8 mouse cellular contexts compared by ENCODE assay signal in the genomic region with DNA sequence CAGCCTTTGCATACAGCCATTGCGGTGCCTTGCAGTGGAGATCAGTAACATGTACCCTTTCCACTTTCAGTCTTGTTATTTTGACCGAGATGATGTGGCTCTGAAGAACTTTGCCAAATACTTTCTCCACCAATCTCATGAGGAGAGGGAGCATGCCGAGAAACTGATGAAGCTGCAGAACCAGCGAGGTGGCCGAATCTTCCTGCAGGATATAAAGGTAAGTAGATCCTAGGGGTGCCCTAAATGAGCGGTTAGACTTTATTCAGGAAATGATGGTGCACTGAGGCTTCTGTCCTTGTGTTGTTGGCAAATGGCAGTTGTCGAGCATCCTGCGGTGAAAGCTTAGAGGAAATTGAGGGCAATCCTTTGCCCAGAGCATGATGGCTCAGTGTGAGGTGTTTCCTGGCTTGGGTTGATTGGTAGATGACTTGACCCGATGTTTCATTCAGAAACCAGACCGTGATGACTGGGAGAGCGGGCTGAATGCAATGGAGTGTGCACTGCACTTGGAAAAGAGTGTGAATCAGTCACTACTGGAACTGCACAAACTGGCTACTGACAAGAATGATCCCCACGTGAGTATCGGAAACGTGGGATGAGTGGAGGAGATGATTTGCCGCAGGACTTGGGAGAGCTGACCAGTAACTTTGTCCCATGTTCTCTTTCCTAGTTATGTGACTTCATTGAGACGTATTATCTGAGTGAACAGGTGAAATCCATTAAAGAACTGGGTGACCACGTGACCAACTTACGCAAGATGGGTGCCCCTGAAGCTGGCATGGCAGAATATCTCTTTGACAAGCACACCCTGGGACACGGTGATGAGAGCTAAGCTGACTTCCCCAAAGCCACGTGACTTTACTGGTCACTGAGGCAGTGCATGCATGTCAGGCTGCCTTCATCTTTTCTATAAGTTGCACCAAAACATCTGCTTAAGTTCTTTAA. TPM values are rescaled to one million over a fixed set of nuclear protein-coding genes. Genes with fewer than 3 reads are reported as not detected.
DNase-seq lines count a peak whose midpoint lies in the region; ATAC-seq and TF ChIP-seq lines count a peak whose summit lies in the region.

No protein-coding gene starts in this region.

- H3K27ac ChIP-seq in layer of hippocampus, adult 2 months = peak overlapping the region; percentile 94
- no peak overlapping the region for H3K27ac ChIP-seq in embryonic facial prominence, embryonic 10.5 days (replicated peaks)
- H3K27ac ChIP-seq in neural tube, embryonic 12.5 days = no peak overlapping the region

- peak overlapping the region; percentile 87 for H3K4me2 ChIP-seq in neural tube, embryonic 12.5 days (replicated peaks)

- peaks cover 40% of the 10 kb centered on the region for H3K4me1 ChIP-seq in embryonic facial prominence, embryonic 10.5 days
- peaks cover 20% of the 10 kb centered on the region for H3K4me1 ChIP-seq in neural tube, embryonic 12.5 days

- H3K27me3 ChIP-seq in embryonic facial prominence, embryonic 10.5 days (replicated peaks; ENCODE audit: low read depth, poor library complexity, severe bottlenecking) = no peaks in the 10 kb centered on the region
- H3K27me3 ChIP-seq in neural tube, embryonic 12.5 days (replicated peaks) = no peaks in the 10 kb centered on the region

- intact Hi-C loops in left cerebral cortex, postnatal 14 days (cut with DNase I) = no loop called here

- TF ChIP-seq CTCF in layer of hippocampus, adult 2 months (conservative IDR thresholded peaks at IDR 0.05) = no peak

- peaks cover 32% of the 10 kb centered on the region for H3K36me3 ChIP-seq in embryonic facial prominence, embryonic 10.5 days (replicated peaks)
- H3K36me3 ChIP-seq in neural tube, embryonic 12.5 days = peaks cover 21% of the 10 kb centered on the region

- WGBS in embryonic facial prominence, embryonic 10.5 days = 92% methylated on average over 20 of the region's 20 CpGs
- WGBS in neural tube, embryonic 12.5 days = 92% methylated on average over 20 of the region's 20 CpGs

- H3K9ac ChIP-seq in neural tube, embryonic 12.5 days = peak overlapping the region; percentile 84; the same call in 1 of the 2 replicates

- peak overlapping the region; percentile 79 for H3K4me3 ChIP-seq in layer of hippocampus, adult 2 months
- peak overlapping the region; percentile 89 for H3K4me3 ChIP-seq in embryonic facial prominence, embryonic 10.5 days
- H3K4me3 ChIP-seq in neural tube, embryonic 12.5 days = 0 out of 2 replicates have a peak overlapping the region, but pooled peaks have one; percentile 85

- ATAC-seq in neural tube, embryonic 12.5 days (ENCODE audit: low FRiP score, low read depth) = no peak

- no peaks in the 10 kb centered on the region for H3K9me3 ChIP-seq in embryonic facial prominence, embryonic 10.5 days
- H3K9me3 ChIP-seq in neural tube, embryonic 12.5 days = no peaks in the 10 kb centered on the region

- no peak for DNase-seq in layer of hippocampus, adult 2 months (ENCODE audit: low spot score in 2 of 2)
- no peak for DNase-seq in layer of hippocampus, adult 9-11 months
- DNase-seq in embryonic facial prominence, embryonic 10.5 days (ENCODE audit: low spot score) = no peak
- peak; percentile 76 for DNase-seq in induced T-regulatory cell, adult 2 months (ENCODE audit: low read depth)
- DNase-seq in right cerebral cortex, adult 18-20 months = no peak
- DNase-seq in left cerebral cortex, postnatal 14 days (ENCODE audit: low spot score in 2 of 2) = no peak
- DNase-seq in right cerebral cortex, postnatal 4 days = no peak

RNA-seq across cellular contexts. Expression of a gene that starts 4.0 kb away (rescaled TPM):
- 1,000 to 10,000 TPM; 3,170 to 3,409 TPM for total RNA-seq in layer of hippocampus, adult 2 months (2021)
- 1,291 and 1,338 TPM in 2 replicates for polyA plus RNA-seq in embryonic facial prominence, embryonic 10.5 days (2016; fragmentation: Nextera tagmentation; extraction: Ambion mirVana)
- 1,314 and 1,378 TPM in 2 replicates for polyA plus RNA-seq in neural tube, embryonic 12.5 days (2016; fragmentation: Nextera tagmentation; extraction: Ambion mirVana)
- total RNA-seq in left cerebral cortex, postnatal 14 days (2021) = 1,000 to 10,000 TPM; 1,766 to 1,778 TPM

RNA-seq across cellular contexts. Expression of a gene that starts 17.1 kb away (rescaled TPM):
- 1 to 10 TPM; 1.2 to 1.5 TPM for total RNA-seq in layer of hippocampus, adult 2 months (2021)
- 1.6 TPM in 2 replicates for polyA plus RNA-seq in embryonic facial prominence, embryonic 10.5 days (2016; fragmentation: Nextera tagmentation; extraction: Ambion mirVana)
- polyA plus RNA-seq in neural tube, embryonic 12.5 days (2016; fragmentation: Nextera tagmentation; extraction: Ambion mirVana) = 1.0 and 1.9 TPM in 2 replicates
- 1 to 10 TPM; 1.1 to 2.1 TPM for total RNA-seq in left cerebral cortex, postnatal 14 days (2021)

RNA-seq across cellular contexts. Expression of a gene that starts 17.1 kb away (rescaled TPM):
- total RNA-seq in layer of hippocampus, adult 2 months (2021) = 10 to 100 TPM in 1 of 2 experiments, 1 to 10 TPM in 1; 9.7 to 10.4 TPM
- 51.7 and 57.4 TPM in 2 replicates for polyA plus RNA-seq in embryonic facial prominence, embryonic 10.5 days (2016; fragmentation: Nextera tagmentation; extraction: Ambion mirVana)
- 26.3 and 29.6 TPM in 2 replicates for polyA plus RNA-seq in neural tube, embryonic 12.5 days (2016; fragmentation: Nextera tagmentation; extraction: Ambion mirVana)
- total RNA-seq in left cerebral cortex, postnatal 14 days (2021) = 10 to 100 TPM in 1 of 2 experiments, 1 to 10 TPM in 1; 8.9 to 10.4 TPM

RNA-seq across cellular contexts. Expression of a gene that starts 57.0 kb away (rescaled TPM):
- total RNA-seq in layer of hippocampus, adult 2 months (2021) = 10 to 100 TPM; 25.0 to 25.6 TPM
- polyA plus RNA-seq in embryonic facial prominence, embryonic 10.5 days (2016; fragmentation: Nextera tagmentation; extraction: Ambion mirVana) = 4.0 and 4.3 TPM in 2 replicates
- polyA plus RNA-seq in neural tube, embryonic 12.5 days (2016; fragmentation: Nextera tagmentation; extraction: Ambion mirVana) = 11.4 and 13.3 TPM in 2 replicates
- 10 to 100 TPM; 35.0 to 36.6 TPM for total RNA-seq in left cerebral cortex, postnatal 14 days (2021)
